Mouse (Mus musculus): ENCODE data around the gene Pde11a. TPM values are rescaled to one million over a fixed set of nuclear protein-coding genes. Genes with fewer than 3 reads are reported as not detected.
A peak's percentile ranks its signal among the peaks of the same experiment; 100 is the strongest.

Gene Pde11a
- polyA plus RNA-seq, 1 experiment: not detected

- Histone ChIP-seq H3K4me2 (ENCODE audit: low read depth) (no peak overlapping the region), H3K36me3 (ENCODE audit: control insufficient read depth, insufficient read depth) (no peaks in the 10 kb centered on the region), H3K27me3 (ENCODE audit: control insufficient read depth, insufficient read depth, insufficient read length) (peaks cover 27% of the 10 kb centered on the region), H3K79me2 (ENCODE audit: control insufficient read depth, insufficient read depth) (no peaks in the 10 kb centered on the region), H3K4me3 (no peak overlapping the region), H3ac (ENCODE audit: control insufficient read depth, insufficient read length) (no peak overlapping the region)
- TF ChIP-seq MYOD1 (IDR thresholded peaks at IDR 0.05; ENCODE audit: control insufficient read depth in 1 of 3, insufficient read length in 2 of 3, low read depth in 2 of 3) (no peak), REST (IDR thresholded peaks at IDR 0.05; ENCODE audit: insufficient read depth, insufficient read length) (no peak), CEBPB (IDR thresholded peaks at IDR 0.05; ENCODE audit: insufficient read depth, poor library complexity, severe bottlenecking) (no peak), POLR2AphosphoS2 (IDR thresholded peaks at IDR 0.05; ENCODE audit: insufficient read length, low read depth) (no peak), TCF3 (IDR thresholded peaks at IDR 0.05; ENCODE audit: insufficient read length, low read depth) (no peak), MYOG (IDR thresholded peaks at IDR 0.05; ENCODE audit: control insufficient read depth in 1 of 3, insufficient read depth in 1 of 3, insufficient read length in 2 of 3, low read depth in 2 of 3) (no peak), E2F4 (IDR thresholded peaks at IDR 0.05; ENCODE audit: insufficient read depth) (no peak), MAX (IDR thresholded peaks at IDR 0.05; ENCODE audit: low read depth) (no peak), USF1 (IDR thresholded peaks at IDR 0.05; ENCODE audit: low read depth) (no peak), SRF (IDR thresholded peaks at IDR 0.05; ENCODE audit: control insufficient read depth, insufficient read length, low read depth) (no peak), POLR2A (IDR thresholded peaks at IDR 0.05; ENCODE audit: insufficient read length, low read depth) (no peak), TCF12 (IDR thresholded peaks at IDR 0.05; ENCODE audit: insufficient read depth, poor library complexity, severe bottlenecking) (no peak)
Observed at GRCm38 (mm10) chr2:76076838-76077237, 261.7 kb downstream of the Pde11a start.

- Histone ChIP-seq H3K36me3 (ENCODE audit: control insufficient read depth, insufficient read depth) (no peaks in the 10 kb centered on the region), H3ac (ENCODE audit: control insufficient read depth, insufficient read length) (no peak overlapping the region), H3K79me2 (ENCODE audit: control insufficient read depth, insufficient read depth) (no peaks in the 10 kb centered on the region), H3K4me3 (no peak overlapping the region), H3K27me3 (ENCODE audit: control insufficient read depth, insufficient read depth, insufficient read length) (peaks cover 21% of the 10 kb centered on the region), H3K4me2 (ENCODE audit: low read depth) (no peak overlapping the region)
- no peak for TF ChIP-seq MAX (IDR thresholded peaks at IDR 0.05; ENCODE audit: low read depth)
- no peak for TF ChIP-seq SRF (IDR thresholded peaks at IDR 0.05; ENCODE audit: control insufficient read depth, insufficient read length, low read depth)
- no peak for TF ChIP-seq REST (IDR thresholded peaks at IDR 0.05; ENCODE audit: insufficient read depth, insufficient read length)
Observed at GRCm38 (mm10) chr2:76076047-76076446, 262.5 kb downstream of the Pde11a start.

DNA sequence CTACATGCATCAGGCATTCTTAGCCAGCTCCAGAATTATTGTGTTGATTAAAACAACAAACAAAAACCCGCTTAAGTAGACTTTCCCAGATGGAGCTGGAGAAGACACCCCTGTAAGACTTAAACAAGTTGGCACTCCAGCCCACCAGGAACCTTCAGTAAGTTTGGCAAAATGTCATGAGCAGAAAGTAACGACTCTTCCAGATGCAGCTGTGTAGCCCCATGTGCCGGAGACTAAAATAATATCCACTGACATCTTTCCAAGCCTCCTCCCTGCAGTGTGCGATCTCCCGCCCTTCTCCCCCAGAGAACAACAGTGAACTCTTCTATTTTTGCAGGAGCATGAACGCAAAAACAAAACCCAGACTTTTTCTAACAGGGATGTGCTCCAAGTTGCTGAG lies 265.5 kb downstream of the Pde11a start:
- Histone ChIP-seq H3K79me2 (ENCODE audit: control insufficient read depth, insufficient read depth) (no peaks in the 10 kb centered on the region), H3K36me3 (ENCODE audit: control insufficient read depth, insufficient read depth) (no peaks in the 10 kb centered on the region), H3K27me3 (ENCODE audit: control insufficient read depth, insufficient read depth, insufficient read length) (peaks cover 13% of the 10 kb centered on the region), H3ac (ENCODE audit: control insufficient read depth, insufficient read length) (no peak overlapping the region), H3K4me3 (no peak overlapping the region), H3K4me2 (ENCODE audit: low read depth) (no peak overlapping the region)
- TF ChIP-seq TCF3 (IDR thresholded peaks at IDR 0.05; ENCODE audit: insufficient read length, low read depth): no peak
- TF ChIP-seq POLR2A (IDR thresholded peaks at IDR 0.05; ENCODE audit: insufficient read length, low read depth): no peak
- no peak for TF ChIP-seq POLR2AphosphoS2 (IDR thresholded peaks at IDR 0.05; ENCODE audit: insufficient read length, low read depth)

- Histone ChIP-seq H3K27me3 (ENCODE audit: control insufficient read depth, insufficient read depth, insufficient read length) (peaks cover 7% of the 10 kb centered on the region), H3K36me3 (ENCODE audit: control insufficient read depth, insufficient read depth) (no peaks in the 10 kb centered on the region), H3K4me3 (peak overlapping the region; percentile 13), H3K79me2 (ENCODE audit: control insufficient read depth, insufficient read depth) (no peaks in the 10 kb centered on the region), H3K4me2 (ENCODE audit: low read depth) (peak overlapping the region; percentile 69), H3ac (ENCODE audit: control insufficient read depth, insufficient read length) (no peak overlapping the region)
- TF ChIP-seq E2F4 (IDR thresholded peaks at IDR 0.05; ENCODE audit: insufficient read depth) (no peak), SRF (IDR thresholded peaks at IDR 0.05; ENCODE audit: control insufficient read depth, insufficient read length, low read depth) (no peak), USF1 (IDR thresholded peaks at IDR 0.05; ENCODE audit: low read depth) (peak; percentile 100), MAX (IDR thresholded peaks at IDR 0.05; ENCODE audit: low read depth) (no peak)
Observed at GRCm38 (mm10) chr2:76070432-76071306, 267.9 kb downstream of the Pde11a start.

DNA sequence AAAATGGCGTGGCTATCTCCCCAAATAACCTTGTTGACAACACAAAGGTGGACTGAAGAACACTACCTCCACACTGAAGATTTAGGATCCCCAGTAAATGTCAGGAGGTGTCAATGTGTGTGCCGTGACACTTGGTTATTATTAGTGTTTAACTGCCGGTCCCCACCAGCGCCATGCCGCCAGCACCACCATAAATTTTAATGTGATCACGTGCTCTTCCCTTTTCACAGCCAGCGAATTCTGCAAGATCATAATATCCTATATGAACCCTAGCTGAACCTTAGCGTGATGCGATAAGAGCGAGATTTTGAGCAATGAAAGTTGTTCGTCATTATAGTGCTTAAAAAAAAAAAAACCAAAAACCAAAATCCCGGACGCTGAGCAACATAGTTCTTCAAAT lies 269.3 kb downstream of the Pde11a start:
- Histone ChIP-seq H3K27me3 (ENCODE audit: control insufficient read depth, insufficient read depth, insufficient read length) (peaks cover 6% of the 10 kb centered on the region), H3ac (ENCODE audit: control insufficient read depth, insufficient read length) (no peak overlapping the region), H3K36me3 (ENCODE audit: control insufficient read depth, insufficient read depth) (no peaks in the 10 kb centered on the region), H3K4me2 (ENCODE audit: low read depth) (no peak overlapping the region), H3K79me2 (ENCODE audit: control insufficient read depth, insufficient read depth) (no peaks in the 10 kb centered on the region), H3K4me3 (no peak overlapping the region)
- no peak for TF ChIP-seq TCF3 (IDR thresholded peaks at IDR 0.05; ENCODE audit: insufficient read length, low read depth)
- no peak for TF ChIP-seq TCF12 (IDR thresholded peaks at IDR 0.05; ENCODE audit: insufficient read depth, poor library complexity, severe bottlenecking)
- TF ChIP-seq POLR2AphosphoS2 (IDR thresholded peaks at IDR 0.05; ENCODE audit: insufficient read length, low read depth): no peak
- TF ChIP-seq USF1 (IDR thresholded peaks at IDR 0.05; ENCODE audit: low read depth): no peak
- TF ChIP-seq REST (IDR thresholded peaks at IDR 0.05; ENCODE audit: insufficient read depth, insufficient read length): no peak
- no peak for TF ChIP-seq MYOD1 (IDR thresholded peaks at IDR 0.05; ENCODE audit: control insufficient read depth in 1 of 3, insufficient read length in 2 of 3, low read depth in 2 of 3)
- TF ChIP-seq E2F4 (IDR thresholded peaks at IDR 0.05; ENCODE audit: insufficient read depth): no peak
- TF ChIP-seq MAX (IDR thresholded peaks at IDR 0.05; ENCODE audit: low read depth): no peak
- no peak for TF ChIP-seq CEBPB (IDR thresholded peaks at IDR 0.05; ENCODE audit: insufficient read depth, poor library complexity, severe bottlenecking)
- no peak for TF ChIP-seq SRF (IDR thresholded peaks at IDR 0.05; ENCODE audit: control insufficient read depth, insufficient read length, low read depth)
- TF ChIP-seq POLR2A (IDR thresholded peaks at IDR 0.05; ENCODE audit: insufficient read length, low read depth): no peak
- no peak for TF ChIP-seq MYOG (IDR thresholded peaks at IDR 0.05; ENCODE audit: control insufficient read depth in 1 of 3, insufficient read depth in 1 of 3, insufficient read length in 2 of 3, low read depth in 2 of 3)
